Mouse (Mus musculus) ES-Bruce4 (cell line): ENCODE measurements at regions not wholly inside any gene's neighbourhood (a gene's known extent, or its start where the extent isn't known, plus 50 kb on each side); places are given as distances from the start of the nearest gene placed in this dataset.

ENCODE experiments used
- H3K27ac ChIP-seq: 2 replicates; pipeline ENCODE4 v1.5.1; 2012; ENCODE audit warnings: low read length, inconsistent platforms; ENCODE audit not compliant: insufficient read depth
- H3K27me3 ChIP-seq: 2 replicates; pipeline ENCODE4 v1.6.1; 2012; ENCODE audit warnings: mild to moderate bottlenecking, low read length, inconsistent platforms; ENCODE audit not compliant: control insufficient read depth, poor library complexity, insufficient read depth, severe bottlenecking
- H3K36me3 ChIP-seq: 2 replicates; pipeline ENCODE4 v1.6.1; 2012; ENCODE audit warnings: inconsistent platforms, mild to moderate bottlenecking, low read length, moderate library complexity; ENCODE audit not compliant: control insufficient read depth, poor library complexity, insufficient read depth, severe bottlenecking
- H3K4me1 ChIP-seq: one replicate; pipeline ENCODE4 v1.8.1; 2011; ENCODE audit warnings: low read length; ENCODE audit not compliant: control insufficient read depth, insufficient read depth
- H3K4me3 ChIP-seq: 2 replicates; pipeline ENCODE4 v1.5.1; 2011; ENCODE audit warnings: low read depth, mild to moderate bottlenecking, low read length
- H3K9ac ChIP-seq: 2 replicates; pipeline ENCODE4 v1.6.1; 2012; ENCODE audit warnings: low read depth, mild to moderate bottlenecking, inconsistent platforms; ENCODE audit not compliant: poor library complexity, severe bottlenecking
- H3K9me3 ChIP-seq: replicated peaks from 2 replicates; pipeline ENCODE4 v1.6.1; 2012; ENCODE audit warnings: mild to moderate bottlenecking, low read length, inconsistent platforms; ENCODE audit not compliant: control insufficient read depth, poor library complexity, insufficient read depth, severe bottlenecking
- CTCF ChIP-seq: IDR thresholded peaks from one replicate; pipeline ENCODE4 v1.8.1; 2011; ENCODE audit warnings: low read depth, low read length
- EP300 ChIP-seq: IDR thresholded peaks from 2 replicates; pipeline ENCODE4 v1.6.1; 2011; ENCODE audit warnings: low read depth, low read length; ENCODE audit not compliant: insufficient read depth
- POLR2A ChIP-seq: IDR thresholded peaks from one replicate; pipeline ENCODE4 v1.8.1; 2011; ENCODE audit warnings: low read length; ENCODE audit not compliant: insufficient read depth

GRCm38 (mm10) chr9:61189295-61189694, 182.9 kb upstream of the Tle3 start:
- Histone ChIP-seq H3K4me1 (no peaks in the 10 kb centered on the region), H3K36me3 (no peaks in the 10 kb centered on the region), H3K27ac (no peak overlapping the region), H3K9ac (no peak overlapping the region), H3K4me3 (no peak overlapping the region), H3K9me3 (no peaks in the 10 kb centered on the region), H3K27me3 (no peaks in the 10 kb centered on the region)
- TF ChIP-seq POLR2A = no peak

GRCm38 (mm10) chr9:61199077-61199753, 173.0 kb upstream of the Tle3 start:
- H3K36me3 ChIP-seq = no peaks in the 10 kb centered on the region
- no peaks in the 10 kb centered on the region for H3K9me3 ChIP-seq
- no peaks in the 10 kb centered on the region for H3K4me1 ChIP-seq
- no peaks in the 10 kb centered on the region for H3K27me3 ChIP-seq
- TF ChIP-seq CTCF (no peak), POLR2A (no peak), EP300 (no peak)
- no peak overlapping the region for H3K9ac ChIP-seq
- H3K27ac ChIP-seq = no peak overlapping the region
- no peak overlapping the region for H3K4me3 ChIP-seq

DNA sequence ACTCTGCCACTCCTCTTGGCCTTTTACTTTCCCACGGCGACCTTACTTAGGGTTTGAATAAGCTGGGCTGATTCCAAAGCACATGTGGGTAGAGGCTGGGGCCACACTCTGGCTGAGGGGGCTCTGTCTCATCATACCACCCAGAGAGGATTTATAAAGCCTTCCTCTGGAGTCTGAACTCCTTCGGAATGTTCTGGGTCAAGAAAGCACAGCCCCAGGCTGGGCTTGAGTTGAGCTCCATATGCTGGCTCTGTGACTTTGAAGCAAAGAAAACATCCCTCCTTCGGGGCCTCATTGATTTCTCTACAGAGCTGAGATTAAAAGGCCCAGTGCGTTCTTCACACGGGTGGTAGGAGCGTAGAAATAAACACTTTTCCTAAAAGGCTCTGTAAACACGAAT, 172.3 kb upstream of the Tle3 start:
- H3K36me3 ChIP-seq = no peaks in the 10 kb centered on the region
- no peak overlapping the region for H3K4me3 ChIP-seq
- H3K4me1 ChIP-seq = no peaks in the 10 kb centered on the region
- TF ChIP-seq EP300 = no peak
- TF ChIP-seq CTCF = no peak
- TF ChIP-seq POLR2A = no peak
- H3K27me3 ChIP-seq = no peaks in the 10 kb centered on the region
- no peak overlapping the region for H3K9ac ChIP-seq
- H3K9me3 ChIP-seq = no peaks in the 10 kb centered on the region
- H3K27ac ChIP-seq = no peak overlapping the region

DNA sequence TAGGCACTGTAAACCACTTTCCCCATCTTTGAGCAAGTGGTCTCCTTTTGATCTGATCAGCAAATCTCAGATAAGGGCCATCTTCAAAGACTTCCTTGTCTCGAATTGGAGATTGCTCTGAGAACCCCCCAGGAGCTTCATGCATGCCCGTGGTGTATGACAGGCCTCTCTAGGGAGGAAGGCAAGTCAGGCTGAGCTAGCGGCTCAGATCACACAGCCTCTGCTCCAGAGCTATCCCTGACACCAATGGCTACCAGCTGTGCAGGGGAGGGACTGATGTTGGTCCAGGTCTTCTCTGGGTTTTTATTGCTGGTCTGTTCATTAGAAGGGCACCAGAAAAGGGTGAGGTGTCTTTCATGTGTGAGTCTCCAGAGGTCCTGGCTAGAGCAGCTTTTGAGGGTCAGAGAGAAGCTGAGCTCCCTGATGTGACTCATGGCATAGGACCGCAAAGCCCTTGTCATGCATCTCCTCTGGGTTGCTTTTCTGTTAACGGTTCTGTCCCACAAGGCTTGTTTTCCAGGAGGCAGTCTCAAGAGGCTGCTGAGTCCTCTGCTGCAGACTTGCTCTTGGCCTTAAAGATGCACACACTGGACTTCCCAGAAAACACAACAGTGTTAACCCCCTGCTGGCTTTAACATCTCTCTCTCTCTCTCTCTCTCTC, 171.7 kb upstream of the Tle3 start:
- Histone ChIP-seq H3K4me3 (no peak overlapping the region), H3K36me3 (no peaks in the 10 kb centered on the region), H3K4me1 (no peaks in the 10 kb centered on the region), H3K9ac (no peak overlapping the region), H3K27ac (no peak overlapping the region), H3K9me3 (no peaks in the 10 kb centered on the region), H3K27me3 (no peaks in the 10 kb centered on the region)
- TF ChIP-seq POLR2A (no peak), CTCF (no peak), EP300 (no peak)

- no peak for TF ChIP-seq CTCF
- no peak for TF ChIP-seq EP300
- no peak for TF ChIP-seq POLR2A
- H3K9me3 ChIP-seq = no peaks in the 10 kb centered on the region; the same call in 1 of the 2 replicates
- H3K4me1 ChIP-seq = peaks cover 1% of the 10 kb centered on the region
- no peak overlapping the region for H3K9ac ChIP-seq
- no peaks in the 10 kb centered on the region for H3K27me3 ChIP-seq
- H3K4me3 ChIP-seq = no peak overlapping the region
- no peaks in the 10 kb centered on the region for H3K36me3 ChIP-seq
- no peak overlapping the region for H3K27ac ChIP-seq
Measured at GRCm38 (mm10) chr9:61205049-61205448, 167.1 kb upstream of the Tle3 start.

DNA sequence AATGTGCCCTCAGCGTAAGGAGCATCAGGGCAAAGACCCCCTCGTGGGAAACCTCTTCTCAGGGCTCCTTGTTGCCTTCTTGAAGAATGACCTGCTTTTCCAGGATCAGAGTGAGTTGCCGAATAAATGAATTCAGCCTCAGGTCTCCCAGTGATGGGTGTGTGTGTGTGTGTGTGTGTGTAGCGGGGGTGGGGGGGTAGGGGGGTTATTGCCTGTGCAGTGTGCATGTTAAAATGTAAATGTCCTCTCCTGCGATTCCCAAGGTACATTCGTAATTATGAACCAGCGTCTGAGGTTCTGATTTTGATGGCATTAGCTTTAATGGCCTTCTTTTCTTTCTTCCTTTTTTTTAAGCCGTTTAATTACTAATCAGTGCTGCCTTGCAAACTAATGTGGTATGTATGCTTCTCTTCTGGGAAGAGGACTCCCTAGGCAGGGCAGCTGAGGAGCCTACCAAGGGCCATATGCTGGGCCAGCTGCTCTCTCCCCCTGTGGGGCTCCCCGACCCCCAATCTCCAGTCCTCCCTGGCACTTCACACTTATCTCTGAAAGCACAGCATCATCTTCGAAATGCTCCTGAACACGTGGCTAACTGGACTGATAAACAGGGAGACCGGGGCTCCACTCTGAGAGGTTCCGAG, 165.3 kb upstream of the Tle3 start:
- Histone ChIP-seq H3K9ac (no peak overlapping the region), H3K27me3 (no peaks in the 10 kb centered on the region), H3K27ac (no peak overlapping the region), H3K4me3 (no peak overlapping the region), H3K36me3 (no peaks in the 10 kb centered on the region), H3K9me3 (no peaks in the 10 kb centered on the region; the same call in 1 of the 2 replicates), H3K4me1 (peaks cover 1% of the 10 kb centered on the region)
- TF ChIP-seq POLR2A = no peak
- TF ChIP-seq CTCF = no peak
- no peak for TF ChIP-seq EP300
